Mouse (Mus musculus) lung, postnatal 0 days (tissue): ENCODE measurements around the gene Rufy3.

Experiments used
- CTCF ChIP-seq: IDR thresholded peaks from 2 replicates; pipeline ENCODE4 v1.5.1; 2016; ENCODE audit warnings: antibody characterized with exemption, mild to moderate bottlenecking
- EP300 ChIP-seq: IDR thresholded peaks from 2 replicates; pipeline ENCODE4 v1.6.1; 2016; ENCODE audit warnings: antibody characterized with exemption, mild to moderate bottlenecking, control low read depth

- TF ChIP-seq CTCF (no peak), EP300 (no peak)
Observed at GRCm38 (mm10) chr5:88679341-88679740, 114.5 kb downstream of the Rufy3 start.
